Mouse (Mus musculus): Measurements from ENCODE around the gene Ptov1. TPM values are rescaled to one million over a fixed set of nuclear protein-coding genes. Genes with fewer than 3 reads are reported as not detected.

Gene Ptov1
- total RNA-seq, 2 experiments from 2014 or later, result 239 to 266 TPM

GRCm38 (mm10) chr7:44839491-44840191 is 29.9 kb downstream of the Ptov1 start:
- DNase-seq, result peak; percentile 64

DNA sequence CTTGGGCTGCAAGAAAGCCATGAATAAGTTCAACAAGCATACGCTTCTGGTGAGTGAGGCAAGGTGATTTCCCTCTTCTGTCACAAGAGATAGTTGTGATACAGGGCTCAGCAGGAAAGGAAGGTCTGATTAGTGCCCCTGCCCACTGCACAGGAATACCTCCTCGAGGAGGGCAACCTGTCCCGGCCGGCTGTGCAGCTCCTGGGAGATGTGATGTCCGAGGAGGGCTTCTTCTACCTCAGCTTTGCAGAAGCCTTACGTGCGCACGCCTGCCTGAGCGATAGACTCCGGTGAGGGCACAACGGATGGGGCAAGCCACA is 30.5 kb downstream of the Ptov1 start:
- DNase-seq, result no peak

DNA sequence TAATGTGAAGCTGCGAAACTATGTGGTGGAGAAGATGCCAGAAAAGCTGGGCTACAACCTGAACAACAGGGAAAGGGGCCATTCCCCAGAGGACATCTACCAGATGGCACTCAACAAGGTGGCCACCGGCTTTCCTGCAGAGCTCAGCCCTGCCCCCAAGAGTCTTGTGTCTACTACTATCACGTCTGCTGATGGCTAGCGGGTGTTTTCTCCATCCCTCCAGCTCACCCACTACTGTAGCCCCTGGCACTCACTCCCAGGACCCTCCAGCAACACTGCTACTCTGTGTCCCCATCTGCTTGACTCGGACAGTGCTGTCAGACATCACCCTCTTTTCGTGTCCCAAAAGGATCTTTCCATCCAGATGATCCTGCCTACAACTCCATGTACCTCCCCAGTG is 31.5 kb downstream of the Ptov1 start:
- no peak for DNase-seq

GRCm38 (mm10) chr7:44836423-44837053 is 33.0 kb downstream of the Ptov1 start:
- no peak for DNase-seq

GRCm38 (mm10) chr7:44836016-44836404 is 33.6 kb downstream of the Ptov1 start:
- no peak for DNase-seq

DNA sequence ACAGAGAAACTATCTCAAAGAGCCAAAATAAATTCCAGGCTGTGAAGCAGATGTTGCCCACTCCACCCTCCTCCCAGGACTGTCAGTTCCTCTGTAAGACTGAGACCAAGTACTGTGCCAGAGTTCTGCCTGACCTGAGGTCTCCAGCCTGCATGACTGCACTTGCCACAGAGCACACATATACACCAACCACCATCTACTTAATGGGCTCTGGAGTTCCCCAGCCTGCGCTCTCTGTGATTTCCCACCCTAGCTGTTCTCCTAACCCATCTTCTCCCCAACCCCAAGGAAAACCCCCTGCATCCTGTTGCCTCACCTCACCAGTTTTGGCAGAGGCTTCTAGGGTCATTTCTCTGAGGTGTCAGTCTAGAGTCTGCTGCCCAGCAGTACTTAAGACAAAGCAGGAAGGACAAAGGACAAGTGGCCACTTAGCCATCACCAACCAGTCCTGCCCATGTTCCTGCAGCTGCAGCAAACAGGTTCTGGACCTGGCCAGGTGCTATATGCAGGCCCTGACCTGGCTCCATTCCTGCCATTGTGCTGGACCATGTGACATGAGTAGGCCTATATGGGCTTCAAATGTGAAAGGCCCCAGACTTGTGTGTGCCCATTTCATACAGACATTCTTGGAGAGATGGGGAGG is 34.1 kb downstream of the Ptov1 start:
- no peak for DNase-seq

GRCm38 (mm10) chr7:44832763-44833162 is 36.8 kb downstream of the Ptov1 start:
- no peak for DNase-seq

GRCm38 (mm10) chr7:44828706-44829105 is 40.9 kb downstream of the Ptov1 start:
- DNase-seq, result no peak

- DNase-seq, result no peak
Measured at GRCm38 (mm10) chr7:44826771-44827170, 42.8 kb downstream of the Ptov1 start.

DNA sequence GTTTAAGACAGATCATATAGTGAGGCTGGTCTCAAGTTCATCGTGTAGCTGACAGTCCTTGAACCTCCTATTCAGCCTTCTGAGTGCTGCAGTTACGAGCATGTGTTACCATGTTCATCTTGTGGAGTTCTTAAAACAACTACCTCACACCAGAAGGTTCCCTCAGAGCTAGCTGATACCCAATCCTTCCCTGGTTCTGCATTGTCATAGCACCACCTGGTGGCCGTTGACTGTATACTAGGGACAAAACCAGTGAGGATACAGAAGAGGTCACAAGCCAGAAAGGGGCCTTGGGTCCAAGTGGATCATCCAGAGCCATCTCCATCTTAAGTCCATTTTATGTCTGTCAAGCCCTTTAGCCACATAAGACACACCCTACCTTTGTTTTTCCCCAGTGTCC is 44.7 kb downstream of the Ptov1 start:
- DNase-seq, result peak; percentile 88

DNA sequence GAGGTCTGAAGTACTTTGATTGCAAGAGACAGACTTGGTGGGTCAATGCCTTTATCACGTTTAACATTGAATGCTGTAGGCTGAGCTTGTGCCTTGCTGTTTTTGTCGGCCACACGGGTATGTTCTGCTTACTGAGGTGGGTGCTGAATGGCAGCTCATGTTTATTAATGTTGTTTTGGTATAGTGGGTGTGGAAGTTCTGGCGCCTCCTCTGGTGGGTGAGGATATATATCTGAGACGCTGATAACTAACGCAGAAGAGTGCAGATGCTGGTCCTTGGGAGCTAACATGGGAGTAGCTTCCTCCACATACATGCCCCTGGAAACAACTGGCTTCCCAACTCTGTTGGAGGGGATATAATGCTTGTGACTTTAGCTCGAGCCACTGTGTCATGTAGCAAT is 46.2 kb downstream of the Ptov1 start:
- peak; percentile 3 for DNase-seq

GRCm38 (mm10) chr7:44821666-44822448 is 47.7 kb downstream of the Ptov1 start:
- peak; percentile 12 for DNase-seq

GRCm38 (mm10) chr7:44820525-44820924 is 49.1 kb downstream of the Ptov1 start:
- peak; percentile 1 for DNase-seq

- DNase-seq, result peak; percentile 64
Measured at GRCm38 (mm10) chr7:44819863-44820262, 49.7 kb downstream of the Ptov1 start.

- peak; percentile 7 for DNase-seq
Measured at GRCm38 (mm10) chr7:44819391-44819790, 50.2 kb downstream of the Ptov1 start.

DNA sequence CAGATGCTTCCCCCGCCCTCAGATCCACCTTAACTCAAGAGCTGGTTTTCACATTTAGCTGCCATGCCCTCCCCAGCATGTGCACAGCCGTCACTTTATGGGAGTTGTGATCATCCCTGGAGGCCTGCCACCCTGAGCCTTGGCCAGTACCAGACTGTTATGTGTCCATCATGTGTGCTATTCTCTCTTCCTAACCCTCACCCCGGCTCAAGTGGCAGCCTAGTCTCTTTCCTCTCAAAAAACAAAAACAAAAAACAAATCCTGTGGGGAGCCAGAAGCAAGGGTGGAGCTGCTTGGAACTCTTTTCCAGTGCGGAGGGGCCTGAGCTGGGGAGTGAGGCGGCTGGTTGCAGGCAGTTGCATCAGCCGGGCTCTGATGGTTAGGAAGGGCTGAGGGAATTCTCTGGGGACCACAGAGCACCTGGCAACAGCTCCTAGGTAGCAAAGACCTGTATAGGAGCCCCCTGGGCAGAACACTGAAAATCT is 50.8 kb downstream of the Ptov1 start:
- DNase-seq, result peak; percentile 83

DNA sequence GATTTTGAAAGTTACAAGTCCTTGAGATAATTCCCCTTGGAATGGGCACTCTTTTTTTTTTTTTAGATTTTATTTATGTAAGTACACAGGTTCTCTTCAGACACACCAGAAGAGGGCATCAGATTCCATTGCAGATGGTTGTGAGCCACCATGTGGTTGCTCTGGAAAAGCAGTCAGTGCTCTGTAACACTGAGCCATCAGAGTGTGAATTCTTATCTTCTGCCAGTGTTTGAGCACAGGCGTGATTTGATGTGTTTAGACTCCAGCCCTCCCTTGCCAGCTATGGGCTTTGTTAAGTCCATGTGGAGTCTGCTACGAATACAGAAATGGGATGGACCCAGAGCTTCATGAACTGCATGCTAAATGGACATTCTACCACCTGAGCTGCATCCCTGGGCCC is 51.4 kb downstream of the Ptov1 start:
- DNase-seq, result peak; percentile 5

- DNase-seq, result peak; percentile 2
Measured at GRCm38 (mm10) chr7:44817441-44817840, 52.1 kb downstream of the Ptov1 start.

DNA sequence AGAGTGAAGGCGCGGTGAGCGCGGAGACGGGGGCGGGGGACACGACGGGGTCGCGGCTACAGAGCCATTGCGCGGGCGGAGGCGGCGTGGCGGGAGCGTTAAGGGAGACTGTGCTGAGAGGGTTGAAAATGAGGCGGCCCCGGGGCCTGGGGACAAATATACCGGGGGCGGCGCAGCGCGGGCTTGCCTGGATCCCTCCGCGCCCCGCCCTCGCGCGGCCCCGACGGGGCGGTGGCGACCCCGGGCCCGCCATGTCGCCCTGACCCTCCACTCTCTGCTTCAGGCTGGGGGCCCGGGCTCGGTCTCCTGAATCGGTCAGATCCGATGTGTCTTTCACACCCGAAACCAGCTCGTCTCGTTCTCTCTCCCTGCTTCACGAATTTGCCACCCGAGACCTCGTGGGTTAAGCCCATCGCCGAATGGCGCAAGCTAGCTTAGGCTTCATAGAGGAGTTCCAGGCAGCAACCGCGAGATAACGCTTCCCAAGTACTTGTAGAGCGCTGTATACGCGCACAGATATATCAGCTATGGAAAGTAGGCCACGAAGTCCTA is 53.0 kb downstream of the Ptov1 start, which contains the start of gene Atf5:
Atf5 (minus strand) TSS at position 189 of the 552 bp plus-strand sequence.
- peak; percentile 83 for DNase-seq

- DNase-seq, result peak; percentile 99
Measured at GRCm38 (mm10) chr7:44815721-44816469, 53.7 kb downstream of the Ptov1 start, which contains the start of the genes Nup62 and Il4i1. Nup62 (plus strand) TSS chr7:44816088. Il4i1 (plus strand) TSS chr7:44816387.

- no peak for DNase-seq
Measured at GRCm38 (mm10) chr7:44814952-44815553, 54.5 kb downstream of the Ptov1 start.
